Mouse (Mus musculus) midbrain, embryonic 13.5 days (tissue): ENCODE data around the gene Gsx2. TPM values are rescaled to one million over a fixed set of nuclear protein-coding genes. Genes with fewer than 3 reads are reported as not detected.

Experiments used
- ATAC-seq: fragments of 200-750 bp; cut with Nextera tagmentation; 2 replicates; pipeline ENCODE4 v1.8.0; 2017; ENCODE audit warnings: mild to moderate bottlenecking, moderate TSS enrichment, moderate library complexity
- H3K27ac ChIP-seq: fragments of 300-500 bp; sonication (generic); 2 replicates; pipeline ENCODE4 v1.5.1; 2015; ENCODE audit warnings: inconsistent platforms, mild to moderate bottlenecking, moderate library complexity
- H3K27me3 ChIP-seq: fragments of 300-500 bp; sonication (generic); 2 replicates; pipeline ENCODE4 v1.6.1; 2015; ENCODE audit warnings: mild to moderate bottlenecking, inconsistent platforms
- H3K36me3 ChIP-seq: fragments of 300-500 bp; sonication (generic); 2 replicates; pipeline ENCODE4 v1.6.1; 2015; ENCODE audit warnings: mild to moderate bottlenecking, inconsistent platforms
- H3K4me1 ChIP-seq: fragments of 300-500 bp; sonication (generic); replicated peaks from 2 replicates; pipeline ENCODE4 v1.6.1; 2015; ENCODE audit warnings: inconsistent platforms
- H3K4me2 ChIP-seq: fragments of 300-500 bp; sonication (generic); replicated peaks from 2 replicates; pipeline ENCODE4 v1.6.1; 2015; ENCODE audit warnings: moderate library complexity, mild to moderate bottlenecking, inconsistent platforms
- H3K4me3 ChIP-seq: fragments of 300-500 bp; sonication (generic); replicated peaks from 2 replicates; pipeline ENCODE4 v1.5.1; 2015; ENCODE audit warnings: mild to moderate bottlenecking, inconsistent platforms
- H3K9ac ChIP-seq: fragments of 300-500 bp; sonication (generic); replicated peaks from 2 replicates; pipeline ENCODE4 v1.6.1; 2015; ENCODE audit warnings: mild to moderate bottlenecking, inconsistent platforms
- H3K9me3 ChIP-seq: fragments of 300-500 bp; sonication (generic); 2 replicates; pipeline ENCODE4 v1.6.1; 2016; ENCODE audit warnings: mild to moderate bottlenecking, inconsistent platforms
- WGBS: fragments of 180-500 bp; shearing (Covaris S2); methylation state at CpG from one replicate; pipeline ENCODE4 v1.1.7; 2015; 5-methylcytosine and 5-hydroxymethylcytosine counted together
- polyA plus RNA-seq: library from polyadenylated mRNA; unstranded; fragments of >200 nt; fragmentation: Nextera tagmentation; extraction: Ambion mirVana; gene quantifications from 2 replicates; pipeline ENCODE4 v1.2.1, GENCODE M21; 2015

Gsx2 gene
- polyA plus RNA-seq, 1 experiment from 2014 or later, result 0.94 TPM

DNA sequence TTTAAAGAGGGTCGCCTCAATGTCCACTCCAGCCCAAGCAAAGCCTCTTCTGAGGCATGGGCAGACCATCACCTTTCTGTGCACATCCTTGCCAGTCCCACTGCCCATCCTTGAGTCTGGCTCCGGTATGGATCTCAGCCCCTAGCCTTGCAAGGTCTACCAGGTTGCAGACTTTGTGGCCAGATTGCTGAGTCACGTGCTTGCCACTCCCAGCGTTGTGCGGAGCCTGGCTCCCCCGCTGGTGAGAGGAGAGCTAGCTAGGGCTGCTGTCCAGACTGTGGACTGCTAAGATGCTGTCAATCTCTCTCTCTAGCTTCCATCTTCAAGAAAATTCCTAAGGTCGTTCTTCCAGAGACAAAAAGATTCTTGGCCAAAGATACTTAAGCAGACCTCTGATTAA lies 4.2 kb downstream of the Gsx2 start:
- WGBS, result under 1% methylated on average over 7 of the region's 7 CpGs
- no peak overlapping the region for H3K4me3 ChIP-seq
- H3K4me1 ChIP-seq, result peaks cover 34% of the 10 kb centered on the region
- H3K27ac ChIP-seq, result no peak overlapping the region
- H3K36me3 ChIP-seq, result no peaks in the 10 kb centered on the region
- H3K9me3 ChIP-seq, result no peaks in the 10 kb centered on the region
- peaks cover 99% of the 10 kb centered on the region for H3K27me3 ChIP-seq
- no peak for ATAC-seq
- no peak overlapping the region for H3K9ac ChIP-seq
- no peak overlapping the region for H3K4me2 ChIP-seq

DNA sequence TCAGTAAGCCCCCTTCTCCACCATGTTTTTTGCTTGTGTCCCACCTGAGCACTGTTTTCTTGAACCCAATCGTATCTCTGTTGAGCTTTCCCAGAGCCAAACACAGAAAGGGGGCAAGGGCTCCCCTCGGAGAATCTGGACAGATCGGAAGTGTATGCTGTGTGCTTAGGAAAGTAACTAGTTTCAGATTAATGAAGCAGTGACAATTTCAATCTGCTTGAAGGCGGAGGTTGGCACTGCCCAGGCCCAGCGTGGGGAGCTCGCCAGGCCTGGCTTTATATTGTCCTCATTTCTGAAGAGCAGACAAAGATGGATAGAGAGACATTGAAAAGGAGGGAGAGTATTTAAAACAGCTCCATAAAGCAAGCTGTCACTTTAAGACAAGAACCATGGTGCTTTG lies 7.0 kb downstream of the Gsx2 start:
- ATAC-seq, result no peak
- Histone ChIP-seq H3K4me2 (no peak overlapping the region), H3K27ac (no peak overlapping the region)

DNA sequence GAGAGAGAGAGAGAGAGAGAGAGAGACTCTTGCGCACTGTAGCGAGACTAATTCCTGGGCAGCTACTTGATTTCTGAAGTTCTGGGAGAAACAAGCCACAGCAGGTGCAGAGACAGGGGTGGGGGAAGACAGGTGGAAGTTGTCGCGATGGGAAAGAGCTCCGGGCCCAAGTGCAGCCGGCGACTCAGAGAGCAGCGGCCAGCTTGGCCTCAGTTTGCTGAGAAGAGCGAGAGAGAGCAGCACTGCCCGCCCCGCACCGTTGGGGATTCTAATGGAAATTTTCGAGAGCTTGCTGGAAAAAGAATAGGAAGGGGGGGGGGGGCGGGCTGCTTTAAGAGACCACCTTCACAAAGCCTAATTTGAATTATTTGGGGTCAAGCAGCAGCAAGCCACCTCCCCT lies 7.7 kb downstream of the Gsx2 start:
- Histone ChIP-seq H3K27me3 (peaks cover 99% of the 10 kb centered on the region), H3K4me3 (no peak overlapping the region), H3K9ac (no peak overlapping the region), H3K4me2 (0 out of 2 replicates have a peak overlapping the region, but pooled peaks have one; percentile 21), H3K9me3 (no peaks in the 10 kb centered on the region), H3K4me1 (peaks cover 28% of the 10 kb centered on the region), H3K27ac (no peak overlapping the region), H3K36me3 (no peaks in the 10 kb centered on the region)
- no peak for ATAC-seq
- WGBS, result under 1% methylated on average over 14 of the region's 14 CpGs

More for the DNA sequence above, 7.0 kb downstream of the Gsx2 start:
- no peaks in the 10 kb centered on the region for H3K36me3 ChIP-seq
- H3K27me3 ChIP-seq, result peaks cover 99% of the 10 kb centered on the region
- peaks cover 28% of the 10 kb centered on the region for H3K4me1 ChIP-seq
- no peak overlapping the region for H3K9ac ChIP-seq
- no peak overlapping the region for H3K4me3 ChIP-seq
- WGBS, result 2% methylated on average over 6 of the region's 6 CpGs
- H3K9me3 ChIP-seq, result no peaks in the 10 kb centered on the region

DNA sequence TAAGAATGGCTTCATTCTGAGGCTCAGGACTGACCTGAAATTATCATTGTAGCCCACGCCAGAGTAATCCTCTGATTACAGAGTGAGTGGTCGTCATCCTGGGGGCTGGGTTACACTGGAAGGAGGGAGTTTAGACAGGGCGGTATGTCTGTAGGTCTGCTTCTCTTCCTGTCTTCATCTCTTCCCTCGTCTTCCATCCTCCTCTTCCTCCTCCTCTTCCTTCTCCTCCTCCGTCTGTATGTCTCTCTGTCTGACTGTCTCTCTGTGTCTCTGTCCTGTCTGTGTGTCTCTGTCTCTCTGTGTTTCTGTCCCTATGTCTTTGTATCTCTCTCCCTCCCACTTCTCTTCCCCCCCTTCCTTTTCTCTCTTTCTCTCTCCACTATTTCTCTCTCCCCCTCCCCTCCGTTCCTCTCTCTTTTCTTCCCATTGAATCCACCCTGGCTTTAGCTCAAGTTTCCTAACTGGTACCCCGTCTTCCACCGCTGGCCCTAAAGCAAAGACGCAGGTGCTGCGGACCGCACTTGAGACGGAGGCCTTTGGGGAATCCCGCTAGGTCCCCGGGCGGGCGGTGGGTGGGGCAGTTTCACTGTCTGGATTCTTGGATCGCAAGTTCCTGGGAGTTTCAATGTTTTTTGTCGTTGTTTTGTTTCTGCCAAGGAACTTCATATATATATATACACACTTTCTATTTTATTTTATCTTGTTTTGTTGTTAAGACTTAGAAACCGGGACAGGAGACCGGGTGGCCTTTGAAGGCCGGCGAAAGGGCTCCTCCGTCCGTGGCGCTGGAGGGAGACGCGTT lies 8.4 kb downstream of the Gsx2 start:
- ATAC-seq, result peak; percentile 38; the same call in 1 of the 2 replicates
- Histone ChIP-seq H3K4me2 (no peak overlapping the region), H3K9me3 (no peaks in the 10 kb centered on the region), H3K9ac (no peak overlapping the region), H3K4me3 (no peak overlapping the region), H3K4me1 (peaks cover 28% of the 10 kb centered on the region), H3K27ac (no peak overlapping the region), H3K27me3 (peaks cover 98% of the 10 kb centered on the region), H3K36me3 (no peaks in the 10 kb centered on the region)
- under 1% methylated on average over 27 of the region's 27 CpGs for WGBS

DNA sequence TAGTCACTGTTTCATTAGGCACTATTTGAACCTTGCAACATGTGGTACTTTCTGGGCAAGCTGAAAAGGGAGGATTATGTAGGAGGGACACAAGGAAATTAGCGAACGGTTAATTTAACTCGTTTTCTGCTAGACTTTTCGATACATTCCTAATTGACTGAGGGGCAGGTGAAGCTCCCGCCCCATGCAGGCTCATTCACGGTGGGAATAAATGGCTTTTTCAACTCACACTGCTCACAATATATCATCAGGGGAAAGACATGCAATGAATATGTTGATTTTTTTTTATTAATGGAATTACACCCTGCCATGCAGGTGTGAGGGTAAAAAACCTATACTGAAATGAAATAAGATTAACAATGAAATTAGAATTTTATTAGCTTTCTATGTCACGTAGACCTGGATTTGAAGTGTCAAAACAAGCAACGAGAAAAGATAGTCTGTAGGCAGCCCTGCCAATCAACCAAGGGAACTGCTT lies 9.0 kb downstream of the Gsx2 start:
- Histone ChIP-seq H3K36me3 (no peaks in the 10 kb centered on the region), H3K9me3 (no peaks in the 10 kb centered on the region), H3K4me2 (peak overlapping the region; percentile 42; the same call in 1 of the 2 replicates), H3K27ac (no peak overlapping the region), H3K27me3 (peaks cover 97% of the 10 kb centered on the region), H3K4me3 (no peak overlapping the region), H3K9ac (no peak overlapping the region), H3K4me1 (peaks cover 28% of the 10 kb centered on the region)
- under 1% methylated on average over 8 of the region's 8 CpGs for WGBS
- ATAC-seq, result no peak

DNA sequence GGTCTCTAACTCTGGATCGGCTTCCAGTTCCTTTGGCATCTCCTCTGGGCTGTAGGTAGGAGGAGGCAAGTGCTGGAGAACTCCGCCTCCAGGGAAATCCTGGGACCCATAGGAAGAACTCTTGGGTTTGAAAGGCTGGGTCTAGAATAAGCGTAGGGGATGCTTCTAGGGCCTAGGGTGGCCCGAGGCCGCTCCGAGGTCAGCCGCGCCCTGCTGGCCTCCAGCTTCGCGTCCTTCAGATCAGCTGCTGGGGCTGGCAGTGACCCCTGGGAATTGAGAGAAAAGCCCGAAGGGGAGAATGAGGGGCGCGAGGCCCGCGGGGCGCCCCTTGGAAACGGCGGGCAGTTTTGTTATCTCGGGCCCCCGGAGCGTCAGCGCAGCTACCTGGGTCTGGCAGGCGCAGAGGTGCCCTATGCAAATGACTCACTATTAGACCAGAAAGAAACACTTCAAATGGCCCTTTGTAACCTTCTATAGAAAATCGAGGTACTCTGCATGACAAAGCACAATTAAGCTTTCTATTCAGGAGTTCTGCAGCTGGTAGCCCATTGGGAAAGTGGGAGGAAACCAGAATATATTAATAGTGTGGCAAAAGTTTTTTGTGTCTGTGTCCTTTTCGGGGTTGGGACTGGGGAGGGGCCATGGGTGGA lies 9.6 kb downstream of the Gsx2 start:
- peaks cover 97% of the 10 kb centered on the region for H3K27me3 ChIP-seq
- no peak overlapping the region for H3K27ac ChIP-seq
- ATAC-seq, result peak; percentile 71
- H3K4me3 ChIP-seq, result peak overlapping the region; percentile 14
- H3K9ac ChIP-seq, result no peak overlapping the region
- peak overlapping the region; percentile 42 for H3K4me2 ChIP-seq
- H3K9me3 ChIP-seq, result no peaks in the 10 kb centered on the region
- H3K4me1 ChIP-seq, result peaks cover 28% of the 10 kb centered on the region
- 0% methylated on average over 25 of the region's 25 CpGs for WGBS
- no peaks in the 10 kb centered on the region for H3K36me3 ChIP-seq

DNA sequence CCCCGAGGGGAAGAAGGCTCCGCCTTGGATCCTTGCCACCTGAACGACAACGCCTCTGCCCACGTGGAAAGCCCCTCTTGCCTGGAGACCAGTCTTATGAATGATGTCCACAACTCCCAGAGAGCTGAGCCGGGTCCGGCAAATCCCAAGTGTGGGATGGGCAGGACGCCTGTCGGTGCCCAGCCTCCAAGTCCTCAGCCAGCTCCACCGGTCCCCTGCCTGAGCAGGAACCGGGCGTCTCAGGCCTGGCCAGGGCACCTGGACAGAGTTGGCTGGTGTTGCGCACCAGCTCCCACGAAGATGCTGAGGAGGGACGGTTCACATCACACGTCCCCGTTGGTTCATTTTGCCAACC lies 10.1 kb downstream of the Gsx2 start:
- 0 out of 2 replicates have a peak overlapping the region, but pooled peaks have one; percentile 42 for H3K4me2 ChIP-seq
- H3K9me3 ChIP-seq, result no peaks in the 10 kb centered on the region
- H3K4me1 ChIP-seq, result peaks cover 28% of the 10 kb centered on the region
- WGBS, result under 1% methylated on average over 17 of the region's 17 CpGs
- H3K27me3 ChIP-seq, result peaks cover 97% of the 10 kb centered on the region
- ATAC-seq, result peak; percentile 69
- no peak overlapping the region for H3K9ac ChIP-seq
- no peak overlapping the region for H3K4me3 ChIP-seq
- H3K27ac ChIP-seq, result no peak overlapping the region
- H3K36me3 ChIP-seq, result no peaks in the 10 kb centered on the region

DNA sequence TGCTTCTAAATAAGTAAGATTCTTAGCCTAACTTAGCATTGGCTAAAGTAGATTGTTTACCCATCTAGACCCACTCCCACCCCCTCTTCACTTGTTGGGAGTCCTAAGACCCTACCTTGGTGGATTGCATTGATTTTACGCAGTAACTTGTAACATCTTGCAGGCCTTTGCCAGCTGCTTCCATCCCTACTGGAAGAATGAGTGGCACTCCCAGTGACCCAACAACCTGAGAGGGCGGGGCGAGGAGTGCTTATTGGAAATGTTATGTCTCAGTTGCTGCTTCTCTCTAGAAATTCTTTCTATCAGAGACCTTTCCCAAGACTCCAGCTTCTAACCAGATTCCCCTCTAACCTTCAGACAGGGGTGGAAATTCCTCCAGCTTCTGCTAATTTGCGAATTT lies 10.5 kb downstream of the Gsx2 start:
- H3K9ac ChIP-seq, result no peak overlapping the region

DNA sequence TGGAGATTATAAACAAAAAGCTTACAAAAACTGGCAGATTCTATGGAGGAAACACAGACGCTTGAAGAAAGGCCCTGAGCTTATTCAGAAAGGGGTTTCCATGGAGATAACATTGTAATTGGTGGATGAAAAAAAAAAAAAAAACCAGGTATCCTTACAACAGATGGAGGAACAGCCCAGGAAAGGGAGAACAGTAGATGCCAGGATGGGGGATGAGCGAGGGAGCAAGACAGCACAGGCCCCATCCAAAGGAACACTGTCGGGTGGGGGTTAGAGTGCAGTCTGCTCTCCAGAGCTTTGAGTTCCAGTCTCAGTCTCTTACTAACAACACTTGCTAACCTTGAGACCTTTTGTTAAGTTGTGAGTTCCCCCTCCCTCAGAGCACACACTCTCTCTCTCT lies 31.1 kb downstream of the Gsx2 start:
- WGBS, result 53% methylated on average over 3 of the region's 3 CpGs
- no peak for ATAC-seq
- Histone ChIP-seq H3K27me3 (peaks cover 16% of the 10 kb centered on the region; the same call in 1 of the 2 replicates), H3K9me3 (no peaks in the 10 kb centered on the region; the same call in 1 of the 2 replicates), H3K4me3 (no peak overlapping the region), H3K4me2 (no peak overlapping the region), H3K27ac (no peak overlapping the region), H3K9ac (no peak overlapping the region), H3K4me1 (no peaks in the 10 kb centered on the region), H3K36me3 (no peaks in the 10 kb centered on the region)

More for the DNA sequence above, 10.5 kb downstream of the Gsx2 start:
- peaks cover 28% of the 10 kb centered on the region for H3K4me1 ChIP-seq
- no peak overlapping the region for H3K4me2 ChIP-seq
- no peak for ATAC-seq
- WGBS, result 16% methylated on average over 4 of the region's 4 CpGs
- H3K27me3 ChIP-seq, result peaks cover 96% of the 10 kb centered on the region
- H3K36me3 ChIP-seq, result no peaks in the 10 kb centered on the region
- no peak overlapping the region for H3K27ac ChIP-seq
- H3K4me3 ChIP-seq, result no peak overlapping the region
- no peaks in the 10 kb centered on the region for H3K9me3 ChIP-seq

DNA sequence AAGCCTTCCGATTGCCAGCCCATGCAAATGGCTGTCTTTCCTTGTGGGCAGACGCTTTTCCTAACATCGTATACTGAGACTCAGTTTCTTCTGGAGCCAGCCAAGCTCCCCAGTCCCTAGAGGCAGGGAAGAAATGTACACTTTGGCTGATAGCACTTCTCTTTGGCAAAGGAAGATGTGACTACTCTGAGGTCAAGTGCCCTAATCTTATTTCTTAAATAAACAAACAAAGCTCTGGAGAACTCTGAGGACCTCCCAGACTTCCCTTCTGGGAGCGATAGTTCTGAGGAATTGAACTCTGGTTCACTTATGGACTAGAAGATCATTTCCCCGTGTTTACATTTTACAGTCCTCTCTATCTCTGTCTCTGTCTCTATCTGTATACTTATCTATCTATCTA lies 34.0 kb downstream of the Gsx2 start:
- H3K9ac ChIP-seq, result no peak overlapping the region
- WGBS, result 79% methylated on average over 5 of the region's 5 CpGs
- ATAC-seq, result no peak
- H3K9me3 ChIP-seq, result no peaks in the 10 kb centered on the region; the same call in 1 of the 2 replicates
- H3K4me1 ChIP-seq, result no peaks in the 10 kb centered on the region
- H3K36me3 ChIP-seq, result no peaks in the 10 kb centered on the region
- no peak overlapping the region for H3K4me2 ChIP-seq
- no peak overlapping the region for H3K27ac ChIP-seq
- peaks cover 10% of the 10 kb centered on the region; the same call in 1 of the 2 replicates for H3K27me3 ChIP-seq
- no peak overlapping the region for H3K4me3 ChIP-seq

DNA sequence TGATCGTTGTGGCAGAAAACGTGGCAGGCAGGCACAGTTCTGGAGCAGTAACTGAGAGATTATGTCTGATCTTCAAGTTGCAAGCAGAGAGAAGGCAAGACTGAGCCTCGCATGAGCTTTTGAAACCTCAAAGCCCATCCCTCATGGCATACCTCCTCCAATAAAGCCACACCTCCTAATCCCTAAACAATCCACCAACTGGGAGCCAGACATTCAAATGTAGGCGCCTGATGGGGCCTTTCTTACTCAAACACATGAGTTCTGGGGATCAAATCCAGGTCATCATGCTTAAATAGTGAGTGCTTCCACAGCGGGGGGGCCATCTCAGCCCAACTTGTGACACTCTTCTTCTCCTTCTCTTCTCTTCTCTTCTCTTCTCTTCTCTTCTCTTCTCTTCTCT lies 36.4 kb downstream of the Gsx2 start:
- Histone ChIP-seq H3K27me3 (peaks cover 12% of the 10 kb centered on the region; the same call in 1 of the 2 replicates), H3K4me1 (no peaks in the 10 kb centered on the region), H3K4me3 (no peak overlapping the region), H3K36me3 (no peaks in the 10 kb centered on the region), H3K4me2 (no peak overlapping the region), H3K9me3 (no peaks in the 10 kb centered on the region; the same call in 1 of the 2 replicates), H3K27ac (no peak overlapping the region), H3K9ac (no peak overlapping the region)
- 45% methylated on average over 5 of the region's 5 CpGs for WGBS
- ATAC-seq, result no peak

DNA sequence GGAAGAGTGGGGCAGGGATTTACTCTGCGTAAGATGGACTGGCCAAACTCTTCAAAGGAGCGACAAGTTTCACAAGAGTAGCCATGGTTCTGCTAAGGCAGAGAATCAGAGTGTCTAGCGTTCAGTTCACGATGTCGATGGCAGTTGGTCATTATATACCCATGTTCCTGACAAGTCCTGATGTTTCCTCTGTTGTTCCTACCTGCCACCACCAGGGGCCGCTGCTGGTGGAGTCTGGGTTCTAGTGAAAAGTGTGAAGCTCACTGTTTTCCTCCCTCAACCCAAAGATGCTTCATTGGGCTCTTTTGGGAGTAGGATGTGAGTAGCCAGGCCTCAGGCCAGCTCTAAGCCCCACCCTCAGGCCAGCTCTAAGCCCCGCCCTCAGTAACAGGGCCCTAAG lies 43.4 kb downstream of the Gsx2 start:
- H3K9ac ChIP-seq, result no peak overlapping the region
- no peak overlapping the region for H3K27ac ChIP-seq
- no peaks in the 10 kb centered on the region for H3K36me3 ChIP-seq
- no peaks in the 10 kb centered on the region for H3K9me3 ChIP-seq
- no peak overlapping the region for H3K4me3 ChIP-seq
- H3K27me3 ChIP-seq, result peaks cover 23% of the 10 kb centered on the region
- WGBS, result 62% methylated on average over 7 of the region's 7 CpGs
- ATAC-seq, result no peak
- H3K4me2 ChIP-seq, result no peak overlapping the region
- no peaks in the 10 kb centered on the region for H3K4me1 ChIP-seq
